Mouse (Mus musculus) megakaryocyte, embryonic 14.5 days (primary cell): ENCODE results near the gene Gm10964. TPM values are rescaled to one million over a fixed set of nuclear protein-coding genes. Genes with fewer than 3 reads are reported as not detected.

Experiments used
- H3K27me3 ChIP-seq: replicated peaks from 2 replicates; pipeline ENCODE3; 2012; ENCODE audit warnings: inconsistent platforms
- H3K36me3 ChIP-seq: replicated peaks from 2 replicates; pipeline ENCODE3; 2012; ENCODE audit warnings: low read length, inconsistent platforms, mixed read lengths
- H3K4me1 ChIP-seq: 2 replicates; pipeline ENCODE4 v1.6.1; 2012; ENCODE audit warnings: inconsistent platforms
- H3K4me3 ChIP-seq: replicated peaks from 2 replicates; pipeline ENCODE3; 2012; ENCODE audit warnings: moderate library complexity, mild to moderate bottlenecking, inconsistent platforms
- H3K9me3 ChIP-seq: 2 replicates; pipeline ENCODE4 v1.6.1; 2012; ENCODE audit warnings: inconsistent platforms
- FLI1 ChIP-seq: IDR thresholded peaks from 2 replicates; pipeline ENCODE4 v1.6.1; 2012; ENCODE audit warnings: low read length, inconsistent platforms, mixed read lengths
- GATA1 ChIP-seq: IDR thresholded peaks from 3 replicates; pipeline ENCODE4 v1.6.1; 2012; ENCODE audit warnings: mixed read lengths, low read length, inconsistent platforms, borderline replicate concordance
- polyA plus RNA-seq: library from polyadenylated mRNA; stranded (reverse); fragments of >175 nt; gene quantifications from 2 replicates; pipeline ENCODE4 v1.2.3, GENCODE M21; 2012; ENCODE audit warnings: low replicate concordance; ENCODE audit not compliant: insufficient read depth

Gene Gm10964
- polyA plus RNA-seq, 1 experiment, result not detected

DNA sequence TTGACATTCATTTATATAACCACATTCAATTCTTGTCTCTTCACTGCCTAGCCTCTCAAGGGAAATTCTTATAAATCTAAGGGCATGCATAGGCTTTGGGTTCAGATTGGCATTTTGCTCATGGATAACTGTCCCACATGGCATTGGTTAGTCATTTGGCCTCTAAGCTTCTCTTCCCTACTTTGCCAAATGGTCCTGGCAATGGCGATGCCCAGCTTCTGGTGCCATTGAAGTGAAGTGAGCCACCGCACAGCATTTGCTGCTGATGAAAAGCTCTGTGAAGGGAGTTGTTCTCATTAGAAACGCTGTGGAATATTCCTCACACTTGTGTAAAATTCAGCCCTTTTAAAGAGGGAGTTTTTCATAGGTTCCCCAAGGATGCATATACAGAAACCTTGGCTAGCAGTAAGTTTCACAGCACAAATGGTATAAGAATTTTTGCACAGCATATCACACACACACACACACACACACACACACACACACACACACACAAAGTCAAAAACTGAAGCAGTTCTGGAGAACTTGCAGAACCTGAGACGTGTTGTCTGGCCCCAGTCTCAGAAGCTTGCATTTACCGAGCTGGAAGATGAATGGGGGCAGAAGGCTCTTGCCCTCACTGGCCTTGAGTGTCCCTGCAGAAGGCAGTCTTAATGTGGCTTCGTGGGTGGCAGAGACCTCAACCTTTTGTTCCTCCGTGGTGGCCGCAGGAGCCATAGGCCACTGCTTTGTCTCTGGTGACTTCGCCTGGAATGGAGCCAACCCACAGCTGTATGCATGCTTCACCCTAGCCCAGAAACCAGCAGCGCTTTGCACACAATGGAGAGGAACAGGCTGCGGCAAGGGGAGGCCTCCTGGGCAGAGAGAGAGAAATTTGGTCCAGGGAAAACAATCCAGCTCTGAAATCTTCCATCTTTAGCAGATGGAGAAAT is 23.1 kb upstream of the Gm10964 start:
- no peaks in the 10 kb centered on the region for H3K4me1 ChIP-seq
- peaks cover 4% of the 10 kb centered on the region for H3K27me3 ChIP-seq
- no peak overlapping the region for H3K4me3 ChIP-seq
- no peak for TF ChIP-seq FLI1
- TF ChIP-seq GATA1, result no peak
- no peaks in the 10 kb centered on the region for H3K36me3 ChIP-seq
- H3K9me3 ChIP-seq, result peaks cover 7% of the 10 kb centered on the region

DNA sequence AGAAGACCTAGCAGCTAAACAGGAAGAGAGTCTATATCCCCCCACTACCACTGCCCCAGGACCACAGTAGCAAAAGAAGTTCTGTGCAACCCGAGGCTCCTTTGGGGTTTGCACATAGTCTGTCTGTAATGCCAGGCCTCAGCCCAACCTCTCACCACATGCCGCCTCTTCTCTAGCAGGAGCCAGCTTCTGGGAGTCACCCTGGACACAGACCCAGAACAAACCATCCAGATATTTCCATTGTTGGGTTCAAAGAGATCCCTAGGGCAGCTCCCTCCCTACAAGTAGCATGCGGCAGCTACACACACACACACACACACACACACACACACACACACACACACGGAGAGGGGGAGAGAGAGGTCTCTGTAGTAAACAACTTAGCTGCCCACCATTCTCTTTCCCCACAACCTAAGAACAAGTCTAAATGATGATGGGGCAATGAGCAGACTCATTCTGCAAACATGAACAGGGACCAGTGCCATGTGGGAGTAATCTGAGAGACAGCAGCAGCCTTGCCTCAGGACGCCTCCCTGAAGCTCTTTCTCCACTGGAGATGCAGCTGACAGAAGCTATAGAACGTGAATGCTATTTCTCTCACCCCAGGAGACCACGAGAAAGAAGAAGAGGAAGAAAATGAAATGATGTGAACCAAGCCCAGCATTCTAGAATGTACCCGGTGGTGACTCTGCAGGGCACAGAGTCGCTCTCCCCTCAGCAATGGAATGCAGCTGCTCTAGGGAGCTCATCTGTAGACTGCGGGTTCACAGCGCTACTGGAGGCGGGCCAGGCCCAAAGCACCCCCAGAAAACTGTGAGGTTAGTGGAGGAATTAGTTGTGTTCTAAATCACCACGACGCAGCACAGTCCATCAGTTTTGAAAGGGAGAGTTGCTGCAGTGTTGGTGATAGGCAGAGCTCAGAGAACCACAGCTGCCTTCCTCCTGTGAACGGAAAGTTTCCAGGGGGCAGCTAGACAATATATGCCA is 22.1 kb upstream of the Gm10964 start:
- TF ChIP-seq GATA1, result no peak
- TF ChIP-seq FLI1, result no peak
- no peaks in the 10 kb centered on the region for H3K36me3 ChIP-seq
- H3K27me3 ChIP-seq, result peaks cover 4% of the 10 kb centered on the region
- no peaks in the 10 kb centered on the region for H3K4me1 ChIP-seq
- no peak overlapping the region for H3K4me3 ChIP-seq
- peaks cover 8% of the 10 kb centered on the region for H3K9me3 ChIP-seq

DNA sequence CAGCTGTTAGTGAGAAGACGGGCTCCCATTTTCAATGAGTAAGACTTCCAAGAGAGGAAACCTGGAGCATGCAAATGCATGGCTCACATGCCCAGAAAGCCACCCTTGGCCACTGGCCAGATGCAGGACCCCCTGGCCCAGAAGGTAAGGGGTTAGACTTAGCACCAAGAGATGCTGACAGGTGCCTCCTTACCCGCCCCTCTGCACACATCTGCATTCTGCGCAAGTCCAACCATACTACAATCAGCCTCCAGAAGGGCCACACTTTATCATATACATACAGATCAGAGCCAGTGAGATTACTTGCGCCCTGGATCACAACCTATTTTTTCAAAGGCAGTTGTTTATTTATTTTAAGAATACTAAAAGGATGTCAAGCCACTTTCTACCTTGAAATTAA is 20.4 kb upstream of the Gm10964 start:
- TF ChIP-seq GATA1 (no peak), FLI1 (no peak)
- Histone ChIP-seq H3K4me3 (no peak overlapping the region), H3K4me1 (no peaks in the 10 kb centered on the region), H3K27me3 (peaks cover 4% of the 10 kb centered on the region), H3K36me3 (no peaks in the 10 kb centered on the region), H3K9me3 (peaks cover 8% of the 10 kb centered on the region)

DNA sequence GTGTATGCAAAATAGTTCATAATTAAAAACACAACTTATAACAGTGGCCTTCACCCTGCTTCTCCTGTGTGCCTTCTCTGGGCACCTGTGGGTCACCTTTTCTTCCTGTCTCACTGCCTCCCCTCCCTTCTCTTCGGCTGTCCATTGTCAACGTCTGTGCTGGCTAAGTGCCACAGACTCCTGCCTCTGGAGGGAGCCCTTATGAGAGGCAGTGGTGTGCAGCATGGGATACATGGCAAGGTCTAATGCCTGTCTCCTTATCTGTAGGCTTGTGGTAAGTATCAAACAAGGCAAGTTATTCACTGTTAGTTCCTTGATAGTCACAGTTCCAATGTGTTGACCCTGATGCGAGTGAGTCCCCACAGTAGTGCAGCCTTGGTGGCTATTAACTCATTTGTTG is 15.0 kb upstream of the Gm10964 start:
- Histone ChIP-seq H3K4me1 (peaks cover 17% of the 10 kb centered on the region), H3K9me3 (peaks cover 8% of the 10 kb centered on the region), H3K27me3 (peaks cover 9% of the 10 kb centered on the region), H3K4me3 (no peak overlapping the region), H3K36me3 (no peaks in the 10 kb centered on the region)
- TF ChIP-seq GATA1 (no peak), FLI1 (no peak)

DNA sequence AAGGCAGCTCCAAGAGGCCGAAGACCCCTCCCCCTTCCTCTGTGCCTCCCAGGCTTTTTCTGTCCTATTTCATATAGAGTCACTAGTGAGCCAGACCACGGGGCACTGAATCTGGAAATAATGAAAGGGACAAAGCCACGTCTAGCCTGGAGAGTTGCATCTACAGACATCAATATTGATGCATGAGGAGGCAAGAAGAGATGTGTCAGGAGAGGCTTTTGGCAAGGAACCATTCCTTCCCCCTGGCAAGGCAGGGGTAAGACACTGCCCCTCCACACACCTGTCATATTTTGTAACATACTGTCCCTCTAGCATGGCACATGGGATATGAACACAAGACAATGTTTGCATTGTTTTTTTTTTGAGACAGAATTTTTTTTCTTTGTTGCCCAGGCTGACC is 12.5 kb upstream of the Gm10964 start:
- Histone ChIP-seq H3K9me3 (no peaks in the 10 kb centered on the region), H3K27me3 (peaks cover 9% of the 10 kb centered on the region), H3K4me3 (no peak overlapping the region), H3K4me1 (peaks cover 31% of the 10 kb centered on the region), H3K36me3 (peaks cover 14% of the 10 kb centered on the region)
- TF ChIP-seq GATA1, result no peak
- TF ChIP-seq FLI1, result no peak

DNA sequence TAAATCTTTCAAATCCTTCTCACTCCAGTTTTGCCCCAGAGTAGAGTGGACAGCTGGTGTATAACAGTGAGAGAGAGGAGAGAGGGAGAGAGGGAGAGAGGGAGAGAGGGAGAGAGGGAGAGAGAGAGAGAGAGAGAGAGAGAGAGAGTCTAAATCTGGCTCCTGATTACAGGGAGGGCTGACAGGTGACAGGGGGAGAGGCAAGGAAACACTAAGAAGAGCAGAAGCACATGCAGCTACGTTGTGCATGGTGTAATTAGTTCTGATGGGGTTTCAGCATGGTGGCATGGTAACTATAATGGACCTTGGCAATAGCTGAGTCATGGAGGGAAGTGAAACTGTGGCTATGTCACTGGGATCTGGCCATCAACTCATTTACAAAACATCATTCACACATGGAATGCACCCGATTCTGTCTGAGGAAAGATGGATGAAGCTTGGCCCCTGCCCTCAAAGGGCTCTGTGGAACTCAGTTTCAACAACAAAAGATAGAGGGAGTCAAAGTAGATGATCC is 11.3 kb upstream of the Gm10964 start:
- Histone ChIP-seq H3K9me3 (no peaks in the 10 kb centered on the region), H3K4me1 (peaks cover 37% of the 10 kb centered on the region), H3K4me3 (peak overlapping the region; percentile 59), H3K27me3 (peaks cover 9% of the 10 kb centered on the region), H3K36me3 (peaks cover 19% of the 10 kb centered on the region)
- TF ChIP-seq GATA1 (no peak), FLI1 (no peak)

DNA sequence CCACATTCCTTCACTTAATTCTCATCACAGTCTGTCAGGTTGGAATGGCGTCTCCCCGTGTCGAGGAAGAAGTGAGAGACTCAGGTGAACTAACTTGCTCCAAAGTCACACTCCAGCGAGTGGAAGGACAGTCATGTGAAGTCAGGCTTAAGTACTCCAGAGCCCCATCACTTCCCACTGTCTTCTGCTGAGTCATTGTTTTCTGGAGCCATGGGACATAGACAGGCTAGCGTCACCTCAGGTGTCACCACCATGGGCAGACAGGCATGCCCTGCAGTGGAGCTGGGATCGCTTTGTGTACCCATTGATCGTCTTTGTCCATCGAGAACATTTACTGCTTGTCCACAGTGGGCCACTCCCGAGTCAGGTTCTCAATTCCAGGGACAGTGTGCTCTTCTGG is 9.3 kb upstream of the Gm10964 start:
- H3K4me1 ChIP-seq, result peaks cover 45% of the 10 kb centered on the region
- H3K9me3 ChIP-seq, result no peaks in the 10 kb centered on the region
- TF ChIP-seq GATA1, result no peak
- no peak for TF ChIP-seq FLI1
- peaks cover 9% of the 10 kb centered on the region for H3K27me3 ChIP-seq
- H3K4me3 ChIP-seq, result no peak overlapping the region
- H3K36me3 ChIP-seq, result peaks cover 34% of the 10 kb centered on the region

DNA sequence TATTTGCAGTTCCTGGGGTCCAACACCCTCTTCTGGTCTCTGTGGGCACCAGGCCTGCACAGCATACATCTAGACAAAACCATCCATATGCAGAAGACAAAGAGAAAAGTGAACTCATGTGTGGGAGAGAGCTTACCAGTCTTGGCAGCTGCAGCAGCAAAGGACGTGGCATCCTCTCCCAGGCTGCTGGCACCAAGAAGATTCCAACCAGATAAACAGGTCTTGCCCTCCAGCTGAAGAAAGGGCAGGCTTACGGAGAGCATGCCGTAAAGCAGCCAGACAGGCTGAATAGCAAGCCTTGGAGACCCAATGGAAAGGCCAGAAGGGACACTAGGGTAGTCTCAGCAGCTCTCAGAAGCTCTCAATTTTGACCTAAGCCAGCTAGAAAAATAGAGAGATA is 7.0 kb upstream of the Gm10964 start:
- TF ChIP-seq FLI1 (no peak), GATA1 (no peak)

DNA sequence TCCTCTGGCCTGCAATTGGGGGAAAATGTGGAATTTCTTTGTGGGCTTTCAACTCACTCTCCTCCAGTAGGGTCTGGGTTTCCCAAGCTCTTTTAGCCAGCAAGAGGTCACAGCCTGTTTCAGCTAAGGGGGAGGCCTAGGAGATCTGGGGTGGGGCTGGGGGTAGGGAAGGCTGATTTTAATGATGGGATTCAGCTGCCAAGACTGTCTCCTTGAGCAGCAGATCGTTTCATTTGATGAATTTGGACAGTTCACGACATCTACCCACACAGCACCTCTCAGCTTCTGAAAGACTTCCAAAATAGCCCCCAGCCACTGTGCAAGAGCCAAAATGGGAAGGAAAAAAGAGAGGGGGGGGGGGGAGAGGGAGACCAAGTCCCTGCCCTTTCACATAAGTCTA is 6.0 kb upstream of the Gm10964 start:
- Histone ChIP-seq H3K27me3 (no peaks in the 10 kb centered on the region), H3K36me3 (peaks cover 67% of the 10 kb centered on the region), H3K4me3 (no peak overlapping the region), H3K9me3 (no peaks in the 10 kb centered on the region), H3K4me1 (peaks cover 52% of the 10 kb centered on the region)
- no peak for TF ChIP-seq FLI1
- no peak for TF ChIP-seq GATA1

More for the DNA sequence above, 7.0 kb upstream of the Gm10964 start:
- Histone ChIP-seq H3K9me3 (no peaks in the 10 kb centered on the region), H3K4me3 (no peak overlapping the region), H3K4me1 (peaks cover 55% of the 10 kb centered on the region), H3K36me3 (peaks cover 57% of the 10 kb centered on the region), H3K27me3 (peaks cover 3% of the 10 kb centered on the region)
